Mouse (Mus musculus): ENCODE measurements around the gene Ccdc30. TPM values are rescaled to one million over a fixed set of nuclear protein-coding genes. Genes with fewer than 3 reads are reported as not detected.
A peak's percentile ranks its signal among the peaks of the same experiment; 100 is the strongest.

Ccdc30 gene
- total RNA-seq (2021) (under 1 TPM in 1 of 2 experiments, not detected in 1; 0.52 TPM), polyA plus RNA-seq (2012; rRNA removed) (0.41 TPM in 1 of 2 replicates, not detected in the other)
- long read RNA-seq: 0 reads

- intact Hi-C loops (cut with DNase I): no loop called here
- 1% methylated on average over 49 of the region's 49 CpGs for WGBS
- Histone ChIP-seq H3K4me3 (peak within 1 kb of the TSS; percentile 65), H3K27me3 (ENCODE audit: control insufficient read depth, insufficient read depth, low read length) (no peaks in the 10 kb centered on the region), H3K36me3 (ENCODE audit: control insufficient read depth, insufficient read depth, low read length) (no peaks in the 10 kb centered on the region), H3K79me2 (replicated peaks; ENCODE audit: control insufficient read depth, insufficient read depth, low read length) (no peaks in the 10 kb centered on the region), H3K9ac (ENCODE audit: low read depth, low read length) (peak within 1 kb of the TSS; percentile 56), H3K27ac (no peak within 1 kb of the TSS), H3K4me1 (ENCODE audit: control insufficient read depth, insufficient read depth, low read length) (peaks cover 2% of the 10 kb centered on the region; the same call in 1 of the 2 replicates)
- TF ChIP-seq CTCF (IDR thresholded peaks at IDR 0.05): no peak
- no peak for TF ChIP-seq EP300 (IDR thresholded peaks at IDR 0.05; ENCODE audit: insufficient read depth, low read depth, low read length)
- no peak for TF ChIP-seq POLR2A (IDR thresholded peaks at IDR 0.05; ENCODE audit: insufficient read depth, low read depth, low read length)
- peak; percentile 84 to 89 for DNase-seq
These were observed at the start of gene Ccdc30 for GRCm38 (mm10) chr4:119415072-119415753. Gene Ccdc30 (minus strand): TSS chr4:119415521.

GRCm38 (mm10) chr4:119463756-119464419, 48.6 kb upstream of the Ccdc30 start:
- Histone ChIP-seq H3K36me3 (ENCODE audit: control insufficient read depth, insufficient read depth, low read length) (no peaks in the 10 kb centered on the region), H3K4me1 (ENCODE audit: control insufficient read depth, insufficient read depth, low read length) (peaks cover 4% of the 10 kb centered on the region), H3K4me3 (no peak overlapping the region), H3K79me2 (replicated peaks; ENCODE audit: control insufficient read depth, insufficient read depth, low read length) (no peaks in the 10 kb centered on the region), H3K9ac (ENCODE audit: low read depth, low read length) (no peak overlapping the region), H3K27me3 (ENCODE audit: control insufficient read depth, insufficient read depth, low read length) (no peaks in the 10 kb centered on the region), H3K27ac (no peak overlapping the region)
- TF ChIP-seq POLR2A (IDR thresholded peaks at IDR 0.05; ENCODE audit: insufficient read depth, low read depth, low read length): no peak
- TF ChIP-seq CTCF (IDR thresholded peaks at IDR 0.05): no peak
- TF ChIP-seq EP300 (IDR thresholded peaks at IDR 0.05; ENCODE audit: insufficient read depth, low read depth, low read length): no peak
- peak in 1 of 2 experiments; percentile 10 for DNase-seq
- intact Hi-C loops (cut with DNase I): loop anchor here (1.0 to 2.0 kb wide), 2 partner anchors 35 to 75 kb away; partner anchors contain the start of gene Frg2f1
- WGBS: 58% methylated on average over 13 of the region's 13 CpGs

GRCm38 (mm10) chr4:119462858-119463755, 47.8 kb upstream of the Ccdc30 start:
- Histone ChIP-seq H3K27ac (peak overlapping the region; percentile 28), H3K27me3 (ENCODE audit: control insufficient read depth, insufficient read depth, low read length) (no peaks in the 10 kb centered on the region), H3K4me3 (no peak overlapping the region), H3K36me3 (ENCODE audit: control insufficient read depth, insufficient read depth, low read length) (no peaks in the 10 kb centered on the region), H3K79me2 (replicated peaks; ENCODE audit: control insufficient read depth, insufficient read depth, low read length) (no peaks in the 10 kb centered on the region), H3K9ac (ENCODE audit: low read depth, low read length) (no peak overlapping the region), H3K4me1 (ENCODE audit: control insufficient read depth, insufficient read depth, low read length) (peaks cover 4% of the 10 kb centered on the region)
- DNase-seq: peak; percentile 51 to 65
- peak; percentile 13; the same call in 1 of the 2 replicates for TF ChIP-seq CTCF (IDR thresholded peaks at IDR 0.05)
- TF ChIP-seq POLR2A (IDR thresholded peaks at IDR 0.05; ENCODE audit: insufficient read depth, low read depth, low read length): no peak
- 0 out of 2 replicates have a peak, but pooled peaks have one; percentile 13 for TF ChIP-seq EP300 (IDR thresholded peaks at IDR 0.05; ENCODE audit: insufficient read depth, low read depth, low read length)
- intact Hi-C loops (cut with DNase I): loop anchor here (1.0 to 2.0 kb wide), 2 partner anchors 34 to 76 kb away; partner anchors contain the start of gene Frg2f1
- WGBS: 36% methylated on average over 11 of the region's 11 CpGs

- no peak overlapping the region for H3K4me3 ChIP-seq
- no peak overlapping the region; the same call in 1 of the 2 replicates for H3K27ac ChIP-seq
- H3K36me3 ChIP-seq (ENCODE audit: control insufficient read depth, insufficient read depth, low read length): no peaks in the 10 kb centered on the region
- no peaks in the 10 kb centered on the region for H3K79me2 ChIP-seq (replicated peaks; ENCODE audit: control insufficient read depth, insufficient read depth, low read length)
- no peak for DNase-seq
- intact Hi-C loops (cut with DNase I): loop anchor here (2.0 kb wide), 1 partner anchor 34 kb away; no protein-coding TSS in a partner anchor
- H3K4me1 ChIP-seq (ENCODE audit: control insufficient read depth, insufficient read depth, low read length): peaks cover 4% of the 10 kb centered on the region
- H3K27me3 ChIP-seq (ENCODE audit: control insufficient read depth, insufficient read depth, low read length): no peaks in the 10 kb centered on the region
- H3K9ac ChIP-seq (ENCODE audit: low read depth, low read length): no peak overlapping the region
- TF ChIP-seq POLR2A (IDR thresholded peaks at IDR 0.05; ENCODE audit: insufficient read depth, low read depth, low read length) (no peak), EP300 (IDR thresholded peaks at IDR 0.05; ENCODE audit: insufficient read depth, low read depth, low read length) (no peak), CTCF (IDR thresholded peaks at IDR 0.05) (no peak)
- 75% methylated on average over 3 of the region's 3 CpGs for WGBS
These were observed 47.1 kb upstream of the Ccdc30 start for GRCm38 (mm10) chr4:119462457-119462856.

GRCm38 (mm10) chr4:119460728-119461141, 45.4 kb upstream of the Ccdc30 start:
- Histone ChIP-seq H3K27me3 (ENCODE audit: control insufficient read depth, insufficient read depth, low read length) (no peaks in the 10 kb centered on the region), H3K79me2 (replicated peaks; ENCODE audit: control insufficient read depth, insufficient read depth, low read length) (no peaks in the 10 kb centered on the region), H3K27ac (peak overlapping the region; percentile 36; the same call in 1 of the 2 replicates), H3K9ac (ENCODE audit: low read depth, low read length) (no peak overlapping the region), H3K4me3 (no peak overlapping the region), H3K36me3 (ENCODE audit: control insufficient read depth, insufficient read depth, low read length) (no peaks in the 10 kb centered on the region), H3K4me1 (ENCODE audit: control insufficient read depth, insufficient read depth, low read length) (peaks cover 4% of the 10 kb centered on the region)
- intact Hi-C loops (cut with DNase I): no loop called here
- peak; percentile 65 to 76 for DNase-seq
- 22% methylated on average over 8 of the region's 8 CpGs for WGBS
- TF ChIP-seq POLR2A (IDR thresholded peaks at IDR 0.05; ENCODE audit: insufficient read depth, low read depth, low read length) (no peak), CTCF (IDR thresholded peaks at IDR 0.05) (no peak), EP300 (IDR thresholded peaks at IDR 0.05; ENCODE audit: insufficient read depth, low read depth, low read length) (no peak)
